Mouse (Mus musculus) stomach, embryonic 16.5 days (tissue): ENCODE measurements at regions not wholly inside any gene's neighbourhood (a gene's known extent, or its start where the extent isn't known, plus 50 kb on each side); places are given as distances from the start of the nearest gene placed in this dataset.

Experiments used
- ATAC-seq: fragments of 200-750 bp; cut with Nextera tagmentation; 2 replicates; pipeline ENCODE4 v1.8.0; 2017; ENCODE audit warnings: moderate number of reproducible peaks, moderate TSS enrichment; ENCODE audit not compliant: insufficient read depth, low FRiP score
- H3K27ac ChIP-seq: fragments of 300-500 bp; sonication (generic); 2 replicates; pipeline ENCODE4 v1.5.1; 2014; ENCODE audit warnings: low read length
- H3K27me3 ChIP-seq: fragments of 300-500 bp; sonication (generic); 2 replicates; pipeline ENCODE4 v1.6.1; 2014; ENCODE audit warnings: low read length, control low read depth, mixed read lengths; ENCODE audit not compliant: control insufficient read depth, insufficient read depth
- H3K36me3 ChIP-seq: fragments of 300-500 bp; sonication (generic); 2 replicates; pipeline ENCODE4 v1.6.1; 2014; ENCODE audit warnings: low read length; ENCODE audit not compliant: control insufficient read depth, insufficient read depth
- H3K4me1 ChIP-seq: fragments of 300-500 bp; sonication (generic); 2 replicates; pipeline ENCODE4 v1.6.1; 2014; ENCODE audit warnings: low read length, control low read depth, mixed read lengths; ENCODE audit not compliant: control insufficient read depth, insufficient read depth
- H3K4me2 ChIP-seq: fragments of 300-500 bp; sonication (generic); 2 replicates; pipeline ENCODE4 v1.6.1; 2014; ENCODE audit warnings: low read depth, low read length, mixed read lengths
- H3K4me3 ChIP-seq: fragments of 300-500 bp; sonication (generic); replicated peaks from 2 replicates; pipeline ENCODE4 v1.5.1; 2014; ENCODE audit warnings: mild to moderate bottlenecking, low read length
- H3K9ac ChIP-seq: fragments of 300-500 bp; sonication (generic); 2 replicates; pipeline ENCODE4 v1.6.1; 2014; ENCODE audit warnings: low read length
- H3K9me3 ChIP-seq: fragments of 300-500 bp; sonication (generic); replicated peaks from 2 replicates; pipeline ENCODE4 v1.6.1; 2016; ENCODE audit warnings: low read length, control low read depth; ENCODE audit not compliant: control insufficient read depth
- WGBS: fragments of 180-500 bp; shearing (Covaris S2); extraction: QIAGEN DNeasy Blood & Tissue Kit; methylation state at CpG from one replicate; pipeline ENCODE4 v1.1.7; 2014; 5-methylcytosine and 5-hydroxymethylcytosine counted together

- Histone ChIP-seq H3K4me1 (no peaks in the 10 kb centered on the region), H3K9me3 (no peaks in the 10 kb centered on the region), H3K4me3 (no peak overlapping the region), H3K27ac (no peak overlapping the region), H3K36me3 (no peaks in the 10 kb centered on the region), H3K4me2 (no peak overlapping the region), H3K9ac (no peak overlapping the region), H3K27me3 (no peaks in the 10 kb centered on the region)
- no peak for ATAC-seq
- 87% methylated on average over 1 of the region's 1 CpGs for WGBS
These were observed 65.9 kb upstream of the Man1a2 start for GRCm38 (mm10) chr3:100751211-100751610.

DNA sequence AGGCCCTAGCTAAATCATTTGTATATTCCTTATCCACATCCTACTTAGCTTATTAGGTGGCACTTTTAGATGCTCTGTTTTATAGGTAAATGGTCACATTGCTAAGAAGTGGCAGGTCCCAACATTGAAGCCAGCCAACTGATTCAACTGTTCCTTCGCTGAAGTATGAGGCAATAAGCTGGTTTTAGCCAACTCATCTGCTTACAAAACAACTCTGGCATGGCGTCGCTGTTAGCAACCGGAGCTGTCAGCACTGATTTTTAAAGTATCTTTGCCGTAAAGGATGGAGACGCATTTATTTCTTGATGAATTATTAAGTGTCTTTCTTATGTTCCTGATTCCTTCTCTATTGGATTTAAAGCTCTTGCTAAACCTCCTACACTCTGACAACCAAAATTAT lies 63.4 kb upstream of the Man1a2 start:
- Histone ChIP-seq H3K9ac (no peak overlapping the region), H3K4me1 (no peaks in the 10 kb centered on the region), H3K9me3 (no peaks in the 10 kb centered on the region), H3K27ac (no peak overlapping the region), H3K4me3 (no peak overlapping the region), H3K36me3 (no peaks in the 10 kb centered on the region), H3K4me2 (no peak overlapping the region), H3K27me3 (no peaks in the 10 kb centered on the region)
- ATAC-seq: no peak
- 90% methylated on average over 6 of the region's 6 CpGs for whole genome bisulfite sequencing

DNA sequence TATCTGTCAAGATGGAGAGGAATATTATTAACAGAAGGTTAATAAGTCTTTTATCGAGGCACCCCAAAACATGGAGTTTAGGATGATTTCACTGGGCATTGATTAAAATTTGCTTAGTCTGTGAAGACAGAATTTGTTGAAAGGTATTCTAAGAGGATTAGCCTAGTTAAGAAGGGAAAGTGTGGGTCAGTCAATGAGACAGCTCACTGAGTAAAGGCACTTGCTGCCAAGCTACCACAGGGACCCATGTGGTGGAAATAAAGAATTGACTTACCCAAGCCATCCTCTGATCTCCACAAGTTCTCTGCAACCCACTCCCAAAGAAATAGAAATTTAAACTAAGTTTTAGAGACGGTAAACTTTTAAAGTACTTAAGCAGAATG lies 63.0 kb upstream of the Man1a2 start:
- Histone ChIP-seq H3K27ac (no peak overlapping the region), H3K27me3 (no peaks in the 10 kb centered on the region), H3K4me2 (no peak overlapping the region), H3K4me3 (no peak overlapping the region), H3K9me3 (no peaks in the 10 kb centered on the region), H3K36me3 (no peaks in the 10 kb centered on the region), H3K9ac (no peak overlapping the region), H3K4me1 (no peaks in the 10 kb centered on the region)
- ATAC-seq: no peak
- 84% methylated on average over 2 of the region's 2 CpGs for WGBS

DNA sequence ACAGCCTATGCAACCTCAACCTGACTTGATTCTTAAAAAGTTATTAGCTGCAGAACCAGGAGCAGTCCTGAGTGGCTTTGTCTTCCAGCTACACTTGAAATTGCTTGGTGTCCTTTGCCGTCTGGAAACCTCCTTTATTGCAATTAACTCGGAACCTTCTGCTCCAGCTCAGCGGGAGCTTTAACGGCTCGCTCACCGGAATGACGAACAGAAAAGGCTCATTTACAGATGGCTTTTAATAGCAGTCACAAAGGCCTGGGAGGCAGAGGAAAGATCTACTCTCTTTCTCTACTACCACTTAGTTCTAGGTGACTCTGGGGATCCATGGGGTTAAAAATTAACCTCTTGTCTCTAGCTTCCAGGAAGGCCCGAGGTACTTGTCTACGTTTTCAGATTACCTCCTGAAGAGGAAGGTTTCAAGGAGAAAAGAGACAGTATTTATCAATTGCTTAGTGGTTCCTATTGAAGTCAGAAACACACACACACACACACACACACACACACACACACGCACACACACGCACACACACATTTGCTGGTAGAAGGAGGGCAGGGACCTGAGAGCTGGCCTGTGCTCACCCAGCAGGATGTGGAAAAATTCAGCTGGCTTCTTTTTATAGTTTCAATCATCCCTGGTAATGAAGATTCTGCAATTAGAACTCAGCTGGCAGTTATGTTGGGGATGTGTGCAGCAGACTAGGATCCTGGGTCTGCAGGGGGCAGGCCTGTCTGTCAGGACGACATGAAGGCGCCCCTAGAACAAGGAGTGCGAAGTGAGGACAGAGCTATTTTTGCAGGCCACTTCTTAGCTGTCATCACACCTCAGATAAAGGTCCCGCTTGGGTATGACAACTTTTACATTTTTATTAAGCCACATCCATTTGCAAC lies 62.4 kb upstream of the Man1a2 start:
- no peaks in the 10 kb centered on the region for H3K9me3 ChIP-seq
- no peak overlapping the region for H3K4me2 ChIP-seq
- no peaks in the 10 kb centered on the region for H3K27me3 ChIP-seq
- no peak overlapping the region for H3K4me3 ChIP-seq
- WGBS: 58% methylated on average over 15 of the region's 15 CpGs
- no peak overlapping the region for H3K27ac ChIP-seq
- H3K36me3 ChIP-seq: no peaks in the 10 kb centered on the region
- ATAC-seq: no peak
- H3K9ac ChIP-seq: no peak overlapping the region
- no peaks in the 10 kb centered on the region for H3K4me1 ChIP-seq

GRCm38 (mm10) chr3:100737660-100738059 lies 52.4 kb upstream of the Man1a2 start:
- WGBS: 75% methylated on average over 7 of the region's 7 CpGs

GRCm38 (mm10) chr3:100736539-100736938 lies 51.2 kb upstream of the Man1a2 start:
- no peaks in the 10 kb centered on the region for H3K9me3 ChIP-seq
- 84% methylated on average over 3 of the region's 3 CpGs for WGBS
- H3K4me3 ChIP-seq: no peak overlapping the region
- no peak overlapping the region for H3K4me2 ChIP-seq
- no peaks in the 10 kb centered on the region for H3K27me3 ChIP-seq
- ATAC-seq: no peak
- no peak overlapping the region for H3K9ac ChIP-seq
- H3K36me3 ChIP-seq: no peaks in the 10 kb centered on the region
- no peaks in the 10 kb centered on the region for H3K4me1 ChIP-seq
- no peak overlapping the region for H3K27ac ChIP-seq

More at GRCm38 (mm10) chr3:100737660-100738059, 52.4 kb upstream of the Man1a2 start:
- Histone ChIP-seq H3K4me1 (no peaks in the 10 kb centered on the region), H3K27ac (no peak overlapping the region), H3K4me2 (no peak overlapping the region), H3K9me3 (no peaks in the 10 kb centered on the region), H3K9ac (no peak overlapping the region), H3K27me3 (no peaks in the 10 kb centered on the region), H3K36me3 (no peaks in the 10 kb centered on the region), H3K4me3 (no peak overlapping the region)
- ATAC-seq: no peak
